Mouse (Mus musculus): ENCODE results near the gene Fdps.

DNA sequence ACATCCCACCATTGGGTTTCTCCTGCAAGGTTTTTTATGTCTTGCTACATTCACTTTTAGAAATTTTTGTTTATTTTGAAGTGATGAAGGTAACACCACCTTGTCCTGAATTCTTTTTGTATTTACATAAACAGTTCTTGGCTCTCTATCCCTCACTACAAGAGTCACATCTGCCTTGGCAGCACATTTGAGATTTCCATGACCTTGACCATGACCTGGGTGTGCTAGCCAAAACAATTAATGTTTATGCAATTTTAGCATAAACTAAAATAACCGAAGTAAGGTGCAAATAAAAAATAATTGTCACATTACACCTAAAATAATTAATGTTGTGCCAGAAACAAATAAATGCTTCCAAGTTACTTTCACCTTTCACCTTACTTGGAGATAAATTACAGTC lies 6.4 kb upstream of the Fdps start:
- TF ChIP-seq CTCF (IDR thresholded peaks at IDR 0.05; ENCODE audit: borderline replicate concordance, extremely low read depth, insufficient read depth, insufficient read length), result no peak
- TF ChIP-seq POLR2A (IDR thresholded peaks at IDR 0.05; ENCODE audit: borderline replicate concordance, extremely low read depth, insufficient read depth, insufficient read length, poor library complexity, severe bottlenecking), result no peak
